In genomic region chr13:55523278-55523677, GRCm38 (mm10) we compare ENCODE assay signal across 8 mouse cellular contexts. TPM values are rescaled to one million over a fixed set of nuclear protein-coding genes. Genes with fewer than 3 reads are reported as not detected.
DNase-seq lines count a peak whose midpoint lies in the region; ATAC-seq and TF ChIP-seq lines count a peak whose summit lies in the region.

No protein-coding gene starts in this region.

- 66% methylated on average over 17 of the region's 17 CpGs for WGBS in heart, embryonic 13.5 days
- 30% methylated on average over 17 of the region's 17 CpGs for whole genome bisulfite sequencing in kidney, postnatal 0 days
- WGBS in intestine, embryonic 15.5 days: 61% methylated on average over 17 of the region's 17 CpGs

- no peak for TF ChIP-seq CTCF in E14TG2a.4 (conservative IDR thresholded peaks at IDR 0.05; ENCODE audit: low read length)
- TF ChIP-seq CTCF in kidney, postnatal 0 days (IDR thresholded peaks at IDR 0.05; ENCODE audit: low read depth): no peak

- peaks cover 42% of the 10 kb centered on the region for H3K4me1 ChIP-seq in E14TG2a.4 (replicated peaks; ENCODE audit: low read depth, low read length)
- H3K4me1 ChIP-seq in heart, embryonic 13.5 days: peaks cover 15% of the 10 kb centered on the region; the same call in 1 of the 2 replicates
- H3K4me1 ChIP-seq in kidney, postnatal 0 days (replicated peaks; ENCODE audit: insufficient read depth, low read length): peaks cover 5% of the 10 kb centered on the region; the same call in 1 of the 2 replicates
- H3K4me1 ChIP-seq in intestine, embryonic 15.5 days (replicated peaks): no peaks in the 10 kb centered on the region; the same call in 1 of the 2 replicates

- no peak overlapping the region for H3K4me2 ChIP-seq in heart, embryonic 13.5 days
- no peak overlapping the region for H3K4me2 ChIP-seq in kidney, postnatal 0 days (ENCODE audit: low read length)
- no peak overlapping the region for H3K4me2 ChIP-seq in intestine, embryonic 15.5 days (replicated peaks)

- peak overlapping the region; percentile 74 for H3K4me3 ChIP-seq in E14TG2a.4 (replicated peaks; ENCODE audit: low read length)
- H3K4me3 ChIP-seq in heart, embryonic 13.5 days: no peak overlapping the region
- H3K4me3 ChIP-seq in kidney, postnatal 0 days (replicated peaks; ENCODE audit: low read depth, low read length): no peak overlapping the region
- H3K4me3 ChIP-seq in intestine, embryonic 15.5 days (replicated peaks): no peak overlapping the region

- H3K9me3 ChIP-seq in E14TG2a.4 (ENCODE audit: low read length): peaks cover 7% of the 10 kb centered on the region; the same call in 1 of the 2 replicates
- peaks cover 3% of the 10 kb centered on the region; the same call in 1 of the 2 replicates for H3K9me3 ChIP-seq in heart, embryonic 13.5 days
- no peaks in the 10 kb centered on the region for H3K9me3 ChIP-seq in kidney, postnatal 0 days (replicated peaks; ENCODE audit: low read length)
- H3K9me3 ChIP-seq in intestine, embryonic 15.5 days: no peaks in the 10 kb centered on the region

- ATAC-seq in heart, embryonic 13.5 days (ENCODE audit: extremely low read depth, insufficient number of reproducible peaks, low FRiP score, low TSS enrichment): no peak
- peak; percentile 58 for ATAC-seq in kidney, postnatal 0 days (replicated peaks; ENCODE audit: low FRiP score, low read depth)
- ATAC-seq in intestine, embryonic 15.5 days: no peak

- no peak overlapping the region; the same call in none of the 2 replicates for H3K9ac ChIP-seq in heart, embryonic 13.5 days
- H3K9ac ChIP-seq in kidney, postnatal 0 days (ENCODE audit: low read depth, low read length): 0 out of 2 replicates have a peak overlapping the region, but pooled peaks have one; percentile 5
- no peak overlapping the region for H3K9ac ChIP-seq in intestine, embryonic 15.5 days

- H3K36me3 ChIP-seq in E14TG2a.4 (ENCODE audit: insufficient read depth, low read length): no peaks in the 10 kb centered on the region
- no peaks in the 10 kb centered on the region for H3K36me3 ChIP-seq in heart, embryonic 13.5 days
- H3K36me3 ChIP-seq in kidney, postnatal 0 days (ENCODE audit: insufficient read depth, low read length): no peaks in the 10 kb centered on the region
- H3K36me3 ChIP-seq in intestine, embryonic 15.5 days: no peaks in the 10 kb centered on the region

- DNase-seq in adrenal gland, adult (ENCODE audit: inconsistent age in 2 of 2, low spot score in 1 of 2): peak; percentile 64 to 77
- no peak for DNase-seq in adrenal gland, postnatal 4 days (ENCODE audit: low spot score in 2 of 2)
- peak; percentile 48 for DNase-seq in kidney, postnatal 0 days (ENCODE audit: low spot score)
- no peak for DNase-seq in cerebellum, adult 18-20 months
- no peak for DNase-seq in B cell, adult 2 months

- H3K27ac ChIP-seq in heart, embryonic 13.5 days (replicated peaks): peak overlapping the region; percentile 75
- H3K27ac ChIP-seq in kidney, postnatal 0 days: 0 out of 2 replicates have a peak overlapping the region, but pooled peaks have one; percentile 25
- no peak overlapping the region for H3K27ac ChIP-seq in intestine, embryonic 15.5 days

- H3K27me3 ChIP-seq in E14TG2a.4 (ENCODE audit: insufficient read depth, low read length): peaks cover 29% of the 10 kb centered on the region
- H3K27me3 ChIP-seq in heart, embryonic 13.5 days (replicated peaks): peaks cover 18% of the 10 kb centered on the region
- no peaks in the 10 kb centered on the region for H3K27me3 ChIP-seq in kidney, postnatal 0 days (ENCODE audit: insufficient read depth, low read length)
- no peaks in the 10 kb centered on the region for H3K27me3 ChIP-seq in intestine, embryonic 15.5 days (replicated peaks)

RNA-seq across cellular contexts. Expression of gene Dok3, which starts 5.8 kb away (rescaled TPM):
- total RNA-seq in adrenal gland, postnatal 4 days (2021): 1 to 10 TPM; 2.6 to 4.7 TPM
- 1.1 and 1.2 TPM in 2 replicates for polyA plus RNA-seq in heart, embryonic 13.5 days (2015; fragmentation: Nextera tagmentation; extraction: Ambion mirVana)
- 1.7 and 1.8 TPM in 2 replicates for polyA plus RNA-seq in kidney, postnatal 0 days (2015; fragmentation: Nextera tagmentation; extraction: Ambion mirVana)
- 3.1 and 3.6 TPM in 2 replicates for polyA plus RNA-seq in intestine, embryonic 15.5 days (2015; fragmentation: Nextera tagmentation; extraction: Ambion mirVana)

RNA-seq across cellular contexts. Expression of gene Pdlim7, which starts 9.8 kb away (rescaled TPM):
- 10 to 100 TPM; 44.5 to 47.1 TPM for total RNA-seq in adrenal gland, postnatal 4 days (2021)
- polyA plus RNA-seq in heart, embryonic 13.5 days (2015; fragmentation: Nextera tagmentation; extraction: Ambion mirVana): 402 and 437 TPM in 2 replicates
- 112 and 124 TPM in 2 replicates for polyA plus RNA-seq in kidney, postnatal 0 days (2015; fragmentation: Nextera tagmentation; extraction: Ambion mirVana)
- 187 and 195 TPM in 2 replicates for polyA plus RNA-seq in intestine, embryonic 15.5 days (2015; fragmentation: Nextera tagmentation; extraction: Ambion mirVana)

RNA-seq across cellular contexts. Expression of gene Ddx41, which starts 13.2 kb away (rescaled TPM):
- total RNA-seq in adrenal gland, postnatal 4 days (2021): 10 to 100 TPM; 54.0 to 57.4 TPM
- polyA plus RNA-seq in heart, embryonic 13.5 days (2015; fragmentation: Nextera tagmentation; extraction: Ambion mirVana): 29.6 and 30.6 TPM in 2 replicates
- 60.1 and 60.3 TPM in 2 replicates for polyA plus RNA-seq in kidney, postnatal 0 days (2015; fragmentation: Nextera tagmentation; extraction: Ambion mirVana)
- 50.9 and 51.0 TPM in 2 replicates for polyA plus RNA-seq in intestine, embryonic 15.5 days (2015; fragmentation: Nextera tagmentation; extraction: Ambion mirVana)

RNA-seq across cellular contexts. Expression of gene Dbn1, which starts 35.4 kb away (rescaled TPM):
- 10 to 100 TPM; 56.4 to 75.6 TPM for total RNA-seq in adrenal gland, postnatal 4 days (2021)
- 83.8 and 84.9 TPM in 2 replicates for polyA plus RNA-seq in heart, embryonic 13.5 days (2015; fragmentation: Nextera tagmentation; extraction: Ambion mirVana)
- polyA plus RNA-seq in kidney, postnatal 0 days (2015; fragmentation: Nextera tagmentation; extraction: Ambion mirVana): 104 and 125 TPM in 2 replicates
- 103 and 109 TPM in 2 replicates for polyA plus RNA-seq in intestine, embryonic 15.5 days (2015; fragmentation: Nextera tagmentation; extraction: Ambion mirVana)

RNA-seq across cellular contexts. Expression of gene Fam193b, which starts 47.6 kb away (rescaled TPM):
- 10 to 100 TPM; 61.6 to 76.7 TPM for total RNA-seq in adrenal gland, postnatal 4 days (2021)
- polyA plus RNA-seq in heart, embryonic 13.5 days (2015; fragmentation: Nextera tagmentation; extraction: Ambion mirVana): 19.9 and 23.7 TPM in 2 replicates
- 23.9 and 24.9 TPM in 2 replicates for polyA plus RNA-seq in kidney, postnatal 0 days (2015; fragmentation: Nextera tagmentation; extraction: Ambion mirVana)
- polyA plus RNA-seq in intestine, embryonic 15.5 days (2015; fragmentation: Nextera tagmentation; extraction: Ambion mirVana): 22.9 and 23.5 TPM in 2 replicates

Comparison
In these comparisons a context has a peak if more than half of its experiments do, and no peak if none do; other contexts are left out.
1. DNase-seq: peak in adrenal gland, adult (2 of 2) and kidney, postnatal 0 days (single experiment); none in adrenal gland, postnatal 4 days (0 of 2), cerebellum, adult 18-20 months (0 of 2) and B cell, adult 2 months (0 of 2).